Mouse (Mus musculus): ENCODE measurements around the gene Pianp.

Gene Pianp

DNA sequence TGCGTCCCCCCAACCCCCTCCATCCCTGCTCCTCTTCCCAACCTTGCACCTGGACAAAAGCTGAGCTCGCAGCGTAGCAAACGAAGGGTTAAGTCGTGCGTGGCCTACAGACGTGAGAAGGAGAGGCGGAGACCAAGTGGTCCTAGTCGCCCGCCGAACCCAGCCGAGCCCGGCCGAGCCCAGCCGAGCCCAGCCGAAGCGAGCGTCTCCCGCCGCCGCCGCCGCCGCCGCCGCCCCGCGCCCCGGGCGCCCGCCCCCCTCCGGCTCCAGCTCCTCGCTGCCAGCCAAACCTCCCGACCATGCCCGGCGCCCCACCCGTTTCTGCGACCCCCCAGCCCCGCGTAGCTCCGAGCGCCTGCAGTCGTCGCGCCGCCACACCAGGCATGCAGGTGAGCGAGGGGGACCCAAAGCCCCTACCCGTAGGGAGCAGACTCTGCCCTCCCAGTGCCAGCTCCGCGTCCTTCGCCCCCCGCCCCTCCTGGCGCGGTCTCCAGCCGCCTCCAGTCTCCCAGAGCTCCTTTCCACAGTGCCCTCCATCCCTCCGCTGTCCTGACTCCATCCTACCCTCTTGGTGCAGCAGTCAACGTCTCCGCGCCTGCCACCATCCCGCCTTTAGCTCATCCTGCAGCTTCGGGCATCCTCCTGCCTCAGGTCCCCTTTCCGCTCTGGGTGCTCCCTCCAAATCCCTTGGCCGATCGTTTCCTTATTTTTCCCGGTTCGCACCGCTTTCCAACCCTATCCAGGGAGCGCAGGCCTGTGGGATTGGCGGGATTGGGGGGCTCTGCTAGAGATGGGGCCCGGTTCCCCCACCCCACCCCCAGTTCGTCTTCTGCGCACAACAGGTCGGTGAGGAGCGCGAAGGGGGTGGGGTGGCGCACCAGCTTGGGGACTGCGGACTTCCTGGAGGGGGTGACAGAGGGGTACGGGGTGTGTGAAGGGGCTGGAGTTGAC lies at the start of gene Pianp:
Gene Pianp, plus strand, starts transcription at position 144 of the 951 bp plus-strand sequence.
- DNase-seq (ENCODE audit: low spot score): peak; percentile 77

GRCm38 (mm10) chr6:124953991-124954715 lies 42.3 kb upstream of the Pianp start:
- no peak for DNase-seq (ENCODE audit: low spot score)

GRCm38 (mm10) chr6:124955212-124955611 lies 41.3 kb upstream of the Pianp start:
- DNase-seq (ENCODE audit: low spot score): no peak

GRCm38 (mm10) chr6:124958127-124958526 lies 38.4 kb upstream of the Pianp start:
- no peak for DNase-seq (ENCODE audit: low spot score)

GRCm38 (mm10) chr6:124959960-124960359 lies 36.5 kb upstream of the Pianp start:
- DNase-seq (ENCODE audit: low spot score): no peak

GRCm38 (mm10) chr6:124961021-124961420 lies 35.5 kb upstream of the Pianp start:
- DNase-seq (ENCODE audit: low spot score): no peak

DNA sequence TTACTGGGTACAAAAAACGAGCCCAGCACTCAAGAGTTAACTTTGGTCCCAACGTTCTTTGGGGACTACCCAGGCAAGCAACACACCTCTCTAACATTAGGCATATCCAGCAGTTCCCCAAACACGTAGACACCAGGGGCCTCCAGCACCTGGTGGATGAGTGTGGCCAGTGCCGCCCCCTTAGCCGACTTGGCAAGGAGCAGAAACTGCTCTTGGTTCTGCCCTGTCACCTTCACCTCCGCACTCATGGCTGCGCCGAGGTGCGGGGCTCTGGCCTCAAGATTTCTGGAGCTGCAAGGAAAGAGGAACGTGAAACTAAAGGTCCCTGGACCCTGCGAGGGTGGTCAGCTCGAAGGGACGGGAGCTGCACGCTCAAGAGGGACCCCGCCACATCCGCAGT lies 31.9 kb upstream of the Pianp start:
- no peak for DNase-seq (ENCODE audit: low spot score)

DNA sequence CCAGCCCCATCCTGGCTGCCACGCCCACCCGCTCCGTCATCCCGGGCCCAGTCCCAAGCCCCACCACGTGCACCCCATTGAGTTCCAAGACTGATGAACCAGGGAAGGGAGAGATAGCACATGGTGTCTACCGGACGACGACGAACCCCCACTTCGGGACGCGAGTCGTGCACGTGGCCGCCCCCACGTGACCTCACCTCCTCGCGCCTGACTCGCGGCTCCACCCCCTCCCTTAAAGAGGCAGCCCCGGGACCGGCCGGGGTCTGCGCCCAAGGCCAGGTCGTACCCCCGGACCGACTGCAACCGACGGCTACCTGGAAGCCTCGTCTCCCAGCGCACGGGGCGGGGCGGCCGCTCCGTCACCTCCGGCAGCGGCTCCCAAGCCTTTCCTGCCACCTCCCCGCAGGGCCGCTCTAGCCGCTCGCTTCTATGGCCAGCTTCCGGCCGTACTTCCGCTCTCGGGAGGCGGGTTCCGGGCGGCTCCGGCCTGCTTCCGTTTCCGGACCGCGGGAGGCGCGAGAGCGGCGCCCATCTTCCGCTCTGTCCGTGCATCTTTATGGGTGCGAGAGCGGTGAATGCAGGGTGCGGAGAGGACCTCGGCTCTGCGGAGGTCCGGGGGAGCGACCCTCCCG lies 31.3 kb upstream of the Pianp start, which contains the start of gene Cops7a:
Gene Cops7a, minus strand, starts transcription at position 451 of the 632 bp plus-strand sequence.
- peak; percentile 95 for DNase-seq (ENCODE audit: low spot score)

- DNase-seq (ENCODE audit: low spot score): peak; percentile 28
Measured at GRCm38 (mm10) chr6:124965747-124966146, 30.7 kb upstream of the Pianp start.

- peak; percentile 18 for DNase-seq (ENCODE audit: low spot score)
Measured at GRCm38 (mm10) chr6:124966466-124967118, 29.9 kb upstream of the Pianp start.

DNA sequence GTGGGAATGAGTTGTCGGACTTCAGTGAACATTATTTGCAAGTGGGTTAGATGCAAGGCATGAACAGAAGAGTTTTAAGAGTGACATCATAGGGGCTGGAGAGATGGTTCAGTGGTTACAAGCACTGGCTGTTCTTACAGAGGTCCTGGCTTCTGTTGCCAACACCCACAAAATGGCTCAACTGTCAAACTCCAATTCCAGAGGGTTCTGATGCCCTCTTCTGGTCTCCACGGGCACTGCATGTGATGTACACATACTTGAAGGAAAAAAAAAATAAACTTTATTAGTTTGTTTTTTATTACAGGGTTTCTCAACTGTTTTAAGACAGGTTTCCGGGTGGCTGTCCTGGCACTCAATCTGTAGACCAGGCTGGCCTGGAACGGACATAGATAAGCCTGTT lies 28.7 kb upstream of the Pianp start:
- peak; percentile 72 for DNase-seq (ENCODE audit: low spot score)

DNA sequence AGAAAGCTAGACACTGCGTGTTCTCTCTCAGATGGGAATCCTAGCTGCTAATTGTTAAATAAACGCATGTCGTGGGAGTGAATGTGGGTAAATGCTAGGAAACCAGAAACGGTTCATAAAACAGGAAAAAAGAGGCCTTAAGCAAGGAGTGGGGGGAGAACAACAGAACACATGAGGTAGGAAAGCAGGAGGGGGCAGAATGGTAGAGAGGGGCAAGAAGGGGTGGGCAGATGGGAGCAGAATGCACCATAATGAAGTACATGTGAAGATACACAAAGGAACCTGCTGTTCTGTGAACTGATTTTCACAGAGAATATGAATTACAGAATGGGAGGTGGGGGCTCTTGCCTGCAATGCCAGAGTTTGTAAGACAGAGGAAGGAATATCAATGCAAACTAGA lies 4.3 kb upstream of the Pianp start:
- DNase-seq (ENCODE audit: low spot score): no peak

GRCm38 (mm10) chr6:124993365-124993764 lies 3.1 kb upstream of the Pianp start:
- no peak for DNase-seq (ENCODE audit: low spot score)

DNA sequence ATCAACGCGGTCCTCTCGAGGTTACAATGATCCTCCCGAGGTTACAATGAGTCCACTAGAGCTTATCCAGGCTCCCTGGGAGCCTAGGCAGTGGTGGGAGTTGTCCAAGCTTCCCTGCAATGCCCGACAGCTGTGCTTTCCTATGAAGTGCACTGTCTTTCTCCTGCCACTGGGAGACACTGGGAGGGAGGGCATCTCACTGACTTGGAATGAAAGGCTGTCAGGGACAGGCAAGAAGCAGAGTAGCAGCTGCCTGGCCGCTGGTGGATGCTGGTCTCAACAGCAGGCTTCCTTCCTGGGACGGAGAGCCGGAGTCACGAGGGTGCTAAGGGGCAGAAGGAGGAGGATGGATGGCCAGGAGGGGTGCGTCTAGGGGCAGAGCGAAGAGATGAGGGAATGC lies 2.6 kb upstream of the Pianp start:
- peak; percentile 70 for DNase-seq (ENCODE audit: low spot score)

DNA sequence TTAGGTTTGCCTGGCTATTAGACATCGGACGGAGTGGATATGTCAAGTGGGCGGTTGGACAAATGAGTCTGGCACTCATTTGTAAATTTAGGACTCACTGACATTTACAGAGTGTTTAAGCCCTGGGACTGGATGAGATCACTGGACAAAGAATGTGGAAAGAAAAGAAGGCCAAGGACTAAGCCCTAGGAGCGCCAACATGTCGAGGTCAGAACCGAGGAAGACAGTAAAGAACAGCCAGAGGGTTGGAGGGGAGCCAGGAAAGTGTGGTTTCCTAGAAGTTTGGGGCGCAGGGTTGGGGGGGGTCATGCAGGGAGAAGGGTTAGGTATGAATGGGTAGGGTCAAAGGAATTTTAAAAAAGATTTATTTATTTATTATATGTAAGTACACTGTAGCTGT lies 1.2 kb upstream of the Pianp start:
- no peak for DNase-seq (ENCODE audit: low spot score)

DNA sequence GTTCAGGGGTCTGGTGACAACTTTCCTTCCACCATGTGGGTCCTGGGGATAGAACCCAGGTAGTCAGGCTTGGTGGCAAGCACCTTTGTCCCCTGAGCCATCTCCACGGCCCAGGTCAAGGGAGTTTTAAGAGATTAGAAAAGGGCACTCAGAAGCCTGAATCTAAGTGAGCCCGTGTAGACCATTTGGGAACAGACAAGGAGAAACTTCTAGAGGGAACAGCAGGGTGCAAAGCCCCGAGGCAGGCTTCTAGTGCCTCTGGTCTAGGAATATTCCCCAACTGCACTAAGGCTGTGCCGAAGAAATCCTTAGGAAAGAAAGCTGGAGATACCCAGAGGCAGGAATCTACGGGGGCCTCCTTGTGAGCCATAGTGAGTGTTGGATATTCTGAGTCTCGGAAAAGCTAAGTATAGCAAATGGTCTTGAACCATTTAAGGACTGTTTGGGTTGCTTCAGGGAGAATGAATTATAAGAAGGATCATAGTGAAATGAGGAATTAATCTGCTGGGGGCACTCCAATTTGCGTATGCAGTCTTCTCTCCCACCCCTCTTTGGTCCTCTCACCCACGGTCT lies 577 bp upstream of the Pianp start:
- no peak for DNase-seq (ENCODE audit: low spot score)

DNA sequence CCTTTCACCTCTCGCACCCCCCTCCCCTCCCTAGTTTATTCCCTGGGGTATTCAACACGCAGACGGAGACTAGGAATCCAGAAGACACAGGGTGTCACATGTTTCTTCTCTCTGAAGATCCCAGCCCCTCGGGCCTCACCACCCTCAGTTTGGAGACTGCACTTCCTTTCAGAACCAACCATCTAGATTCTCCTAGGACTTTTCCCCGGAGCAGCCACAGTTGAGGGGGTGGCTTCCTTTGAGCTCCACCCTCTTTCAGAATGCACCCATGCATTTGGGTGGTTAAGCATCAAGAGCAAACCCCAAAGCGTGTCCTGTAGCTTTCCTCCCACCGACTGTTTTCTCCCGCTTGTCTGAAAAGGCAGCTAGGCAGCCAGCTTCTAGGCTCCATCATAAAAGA lies 1.6 kb downstream of the Pianp start:
- no peak for DNase-seq (ENCODE audit: low spot score)

DNA sequence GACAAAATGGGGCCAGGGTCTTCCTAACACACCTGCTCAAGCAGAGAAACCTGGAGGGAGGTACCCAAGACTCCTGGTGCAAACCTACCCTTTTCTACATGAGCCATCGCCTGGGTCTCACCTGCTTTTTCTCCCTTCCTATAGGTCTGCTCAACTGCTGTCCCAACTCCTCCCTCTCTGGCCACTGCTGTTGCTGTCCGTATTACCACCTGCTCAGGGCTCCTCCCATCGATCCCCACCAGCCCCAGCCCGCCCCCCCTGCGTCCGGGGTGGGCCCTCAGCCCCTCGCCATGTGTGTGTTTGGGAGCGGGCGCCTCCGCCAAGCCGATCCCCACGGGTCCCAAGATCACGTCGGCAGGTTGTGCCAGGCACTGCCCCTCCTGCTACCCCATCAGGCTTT lies 2.6 kb downstream of the Pianp start:
- no peak for DNase-seq (ENCODE audit: low spot score)

DNA sequence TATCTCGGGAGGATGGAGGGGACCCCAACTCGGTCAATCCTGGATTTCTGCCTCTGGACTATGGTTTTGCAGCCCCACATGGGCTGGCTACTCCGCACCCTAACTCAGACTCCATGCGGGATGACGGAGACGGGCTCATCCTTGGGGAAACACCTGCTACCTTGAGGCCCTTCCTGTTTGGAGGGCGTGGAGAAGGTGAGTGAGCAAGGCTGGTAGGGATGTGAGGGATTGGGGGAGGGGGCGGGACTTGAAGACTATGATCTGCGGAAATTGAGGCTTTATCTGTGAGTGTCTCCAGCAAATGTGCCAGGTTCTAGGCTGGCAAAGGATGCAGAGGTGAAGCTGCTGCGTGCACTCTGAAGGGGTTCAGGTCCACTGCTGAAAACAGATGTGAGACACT lies 3.1 kb downstream of the Pianp start:
- no peak for DNase-seq (ENCODE audit: low spot score)

DNA sequence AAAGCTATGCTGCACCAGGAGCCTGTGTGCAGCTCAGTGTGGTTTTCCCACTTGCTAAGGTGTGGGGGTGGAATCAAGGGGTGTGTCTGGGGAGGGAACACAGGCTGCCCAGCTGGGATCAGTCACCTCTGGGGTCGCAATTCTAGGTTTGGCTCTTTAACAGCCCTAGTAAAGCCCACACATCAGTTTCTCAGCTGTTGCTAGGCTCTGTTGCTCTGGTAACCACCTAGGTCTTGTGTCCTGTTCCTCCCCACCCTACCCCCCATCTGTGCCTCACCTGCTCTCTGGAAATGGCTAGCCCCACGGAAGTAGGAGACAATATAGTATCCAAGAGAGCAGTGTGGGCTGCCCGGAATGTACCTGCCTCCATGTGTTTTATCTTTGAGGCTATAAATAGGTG lies 7.2 kb downstream of the Pianp start:
- no peak for DNase-seq (ENCODE audit: low spot score)

DNA sequence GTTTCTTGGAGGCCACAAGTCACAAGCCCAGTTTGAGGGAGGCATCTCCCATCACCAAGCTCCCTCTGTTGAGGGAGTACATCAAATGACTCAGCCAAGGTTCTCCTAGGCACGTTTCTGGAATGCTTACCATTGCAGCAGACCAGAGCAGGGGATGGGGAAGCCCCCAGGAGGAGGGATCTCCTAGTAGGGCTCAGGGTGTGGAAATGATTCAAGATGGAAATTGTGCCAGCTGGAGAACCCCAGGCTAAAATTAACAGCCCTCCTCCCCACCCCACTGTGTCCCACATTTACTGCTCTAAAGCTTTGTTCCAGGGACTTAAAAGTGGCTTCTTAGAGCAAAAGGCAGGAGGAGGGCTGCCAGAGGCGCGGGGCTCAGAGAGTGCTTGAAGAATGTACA lies 8.6 kb downstream of the Pianp start:
- DNase-seq (ENCODE audit: low spot score): no peak

- no peak for DNase-seq (ENCODE audit: low spot score)
Measured at GRCm38 (mm10) chr6:125008060-125008459, 11.6 kb downstream of the Pianp start.
